Mouse (Mus musculus): Measurements from ENCODE around the gene Mfsd4b3. TPM values are rescaled to one million over a fixed set of nuclear protein-coding genes. Genes with fewer than 3 reads are reported as not detected.
"Not testable (repeated sequence)": the region's sequence is repeated elsewhere in the genome, so short reads cannot be mapped to it uniquely, and the experiment has no call there.

Gene Mfsd4b3
- polyA plus RNA-seq, 1 experiment = not detected

- no peak overlapping the region for H3K9ac ChIP-seq (ENCODE audit: low read depth, poor library complexity, severe bottlenecking)
- H3K4me1 ChIP-seq (ENCODE audit: control insufficient read depth, insufficient read depth, low read length) = no peaks in the 10 kb centered on the region
- H3K27me3 ChIP-seq (ENCODE audit: control insufficient read depth, insufficient read depth, low read length, poor library complexity, severe bottlenecking) = peaks cover 4% of the 10 kb centered on the region; the same call in 1 of the 2 replicates
- no peak overlapping the region for H3K4me3 ChIP-seq (ENCODE audit: low read depth, low read length)
- H3K9me3 ChIP-seq (replicated peaks; ENCODE audit: control insufficient read depth, insufficient read depth, low read length, poor library complexity, severe bottlenecking) = no peaks in the 10 kb centered on the region
- no peaks in the 10 kb centered on the region for H3K36me3 ChIP-seq (ENCODE audit: control insufficient read depth, insufficient read depth, low read length, poor library complexity, severe bottlenecking)
- H3K27ac ChIP-seq (ENCODE audit: insufficient read depth, low read length) = no peak overlapping the region
- no peak for TF ChIP-seq CTCF (IDR thresholded peaks at IDR 0.05; ENCODE audit: low read depth, low read length)
- TF ChIP-seq EP300 (IDR thresholded peaks at IDR 0.05; ENCODE audit: insufficient read depth, low read depth, low read length) = no peak
- no peak for TF ChIP-seq POLR2A (IDR thresholded peaks at IDR 0.05; ENCODE audit: insufficient read depth, low read length)
These were observed 4.8 kb downstream of the Mfsd4b3 start for GRCm38 (mm10) chr10:39955163-39955562.

- H3K27me3 ChIP-seq (ENCODE audit: control insufficient read depth, insufficient read depth, low read length, poor library complexity, severe bottlenecking) = no peaks in the 10 kb centered on the region
- no peaks in the 10 kb centered on the region for H3K36me3 ChIP-seq (ENCODE audit: control insufficient read depth, insufficient read depth, low read length, poor library complexity, severe bottlenecking)
- no peak overlapping the region for H3K9ac ChIP-seq (ENCODE audit: low read depth, poor library complexity, severe bottlenecking)
- H3K4me1 ChIP-seq (ENCODE audit: control insufficient read depth, insufficient read depth, low read length) = no peaks in the 10 kb centered on the region
- no peak overlapping the region for H3K27ac ChIP-seq (ENCODE audit: insufficient read depth, low read length)
- TF ChIP-seq EP300 (IDR thresholded peaks at IDR 0.05; ENCODE audit: insufficient read depth, low read depth, low read length) = no peak
- no peak for TF ChIP-seq POLR2A (IDR thresholded peaks at IDR 0.05; ENCODE audit: insufficient read depth, low read length)
- no peak for TF ChIP-seq CTCF (IDR thresholded peaks at IDR 0.05; ENCODE audit: low read depth, low read length)
- H3K4me3 ChIP-seq (ENCODE audit: low read depth, low read length) = no peak overlapping the region
- no peaks in the 10 kb centered on the region for H3K9me3 ChIP-seq (replicated peaks; ENCODE audit: control insufficient read depth, insufficient read depth, low read length, poor library complexity, severe bottlenecking)
These were observed 10.5 kb downstream of the Mfsd4b3 start for GRCm38 (mm10) chr10:39949377-39949954.

DNA sequence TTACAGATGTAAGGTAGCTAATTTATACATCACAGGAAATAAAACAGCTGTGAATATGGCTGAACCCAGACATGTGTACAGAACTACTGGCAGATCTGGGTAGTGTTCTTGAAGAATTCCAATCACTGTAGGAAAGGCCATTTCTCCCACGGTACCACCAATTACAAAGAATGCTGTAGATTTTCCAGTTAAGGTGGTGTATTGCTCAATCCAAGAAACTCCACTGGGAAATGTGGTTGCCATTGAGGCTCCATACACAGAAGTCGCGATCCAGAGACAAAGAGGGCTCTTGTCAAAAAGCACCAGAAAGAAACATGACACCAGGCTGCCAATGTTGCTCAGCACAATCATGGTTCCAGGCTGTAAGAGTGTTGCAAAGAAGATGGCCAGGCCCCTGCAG, 12.8 kb downstream of the Mfsd4b3 start:
- H3K4me1 ChIP-seq (ENCODE audit: control insufficient read depth, insufficient read depth, low read length); H3K4me3 ChIP-seq (ENCODE audit: low read depth, low read length): not testable (repeated sequence)

DNA sequence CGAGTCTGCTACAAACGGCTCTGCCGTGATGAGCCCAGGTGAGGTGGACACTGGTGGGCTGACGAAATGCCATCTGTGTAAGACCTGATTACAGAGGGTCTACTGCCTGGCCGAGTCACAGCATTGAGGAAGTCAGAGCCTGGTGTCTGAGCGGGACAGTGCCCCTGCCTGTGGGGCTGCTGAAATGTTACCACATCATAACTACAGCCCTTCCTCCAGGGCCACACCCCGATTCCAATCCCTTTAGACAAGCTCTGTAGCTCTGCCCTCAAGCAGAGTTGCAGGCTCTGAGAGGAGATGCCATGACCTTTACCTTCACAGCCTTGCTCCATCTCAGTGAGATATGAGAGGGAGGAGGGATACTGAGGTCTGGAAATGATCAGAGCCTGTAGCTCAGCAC, 23.4 kb downstream of the Mfsd4b3 start:
- Histone ChIP-seq H3K9ac (ENCODE audit: low read depth, poor library complexity, severe bottlenecking) (no peak overlapping the region), H3K9me3 (replicated peaks; ENCODE audit: control insufficient read depth, insufficient read depth, low read length, poor library complexity, severe bottlenecking) (no peaks in the 10 kb centered on the region), H3K27me3 (ENCODE audit: control insufficient read depth, insufficient read depth, low read length, poor library complexity, severe bottlenecking) (no peaks in the 10 kb centered on the region), H3K4me1 (ENCODE audit: control insufficient read depth, insufficient read depth, low read length) (no peaks in the 10 kb centered on the region), H3K36me3 (ENCODE audit: control insufficient read depth, insufficient read depth, low read length, poor library complexity, severe bottlenecking) (no peaks in the 10 kb centered on the region), H3K4me3 (ENCODE audit: low read depth, low read length) (no peak overlapping the region), H3K27ac (ENCODE audit: insufficient read depth, low read length) (no peak overlapping the region)
- TF ChIP-seq EP300 (IDR thresholded peaks at IDR 0.05; ENCODE audit: insufficient read depth, low read depth, low read length) (no peak), CTCF (IDR thresholded peaks at IDR 0.05; ENCODE audit: low read depth, low read length) (no peak), POLR2A (IDR thresholded peaks at IDR 0.05; ENCODE audit: insufficient read depth, low read length) (no peak)

More for the DNA sequence above, 12.8 kb downstream of the Mfsd4b3 start:
- H3K36me3 ChIP-seq (ENCODE audit: control insufficient read depth, insufficient read depth, low read length, poor library complexity, severe bottlenecking); H3K9ac ChIP-seq (ENCODE audit: low read depth, poor library complexity, severe bottlenecking); H3K27me3 ChIP-seq (ENCODE audit: control insufficient read depth, insufficient read depth, low read length, poor library complexity, severe bottlenecking); H3K27ac ChIP-seq (ENCODE audit: insufficient read depth, low read length); H3K9me3 ChIP-seq (replicated peaks; ENCODE audit: control insufficient read depth, insufficient read depth, low read length, poor library complexity, severe bottlenecking): not testable (repeated sequence)

DNA sequence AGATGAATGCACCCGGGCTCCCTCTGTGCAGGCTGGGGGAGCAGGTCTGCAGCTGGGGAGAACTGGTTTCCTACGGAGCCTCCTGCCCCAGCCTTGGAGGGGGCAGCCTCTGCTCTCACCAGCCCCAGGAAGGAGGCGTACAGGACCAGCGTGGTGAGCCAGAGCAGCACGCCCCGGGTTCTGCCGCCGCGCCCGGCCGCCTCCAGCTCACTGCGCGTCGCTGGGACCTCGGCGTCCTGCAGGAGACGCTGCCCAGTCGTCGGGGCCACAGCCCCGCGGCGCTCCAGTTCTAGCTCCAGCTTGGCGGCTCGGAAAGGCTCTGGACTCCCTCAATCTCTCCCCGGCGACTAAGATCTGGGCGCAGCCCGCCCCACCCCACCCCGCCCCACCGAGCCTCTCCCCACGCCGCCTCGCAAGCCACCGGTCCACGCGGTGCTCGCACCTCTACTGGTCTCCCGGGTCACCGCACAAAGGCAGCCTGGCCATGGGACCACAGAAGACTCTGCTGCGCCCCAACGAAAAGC, 33.3 kb downstream of the Mfsd4b3 start, which contains the start of gene Mfsd4b2:
Gene Mfsd4b2, minus strand, starts transcription at position 308 of the 524 bp plus-strand sequence.
- Histone ChIP-seq H3K4me1 (ENCODE audit: control insufficient read depth, insufficient read depth, low read length) (no peaks in the 10 kb centered on the region), H3K9me3 (replicated peaks; ENCODE audit: control insufficient read depth, insufficient read depth, low read length, poor library complexity, severe bottlenecking) (no peaks in the 10 kb centered on the region), H3K27ac (ENCODE audit: insufficient read depth, low read length) (no peak within 1 kb of the TSS), H3K9ac (ENCODE audit: low read depth, poor library complexity, severe bottlenecking) (peak within 1 kb of the TSS; percentile 52), H3K36me3 (ENCODE audit: control insufficient read depth, insufficient read depth, low read length, poor library complexity, severe bottlenecking) (no peaks in the 10 kb centered on the region), H3K4me3 (ENCODE audit: low read depth, low read length) (peak within 1 kb of the TSS; percentile 54), H3K27me3 (ENCODE audit: control insufficient read depth, insufficient read depth, low read length, poor library complexity, severe bottlenecking) (peaks cover 8% of the 10 kb centered on the region)
- no peak for TF ChIP-seq POLR2A (IDR thresholded peaks at IDR 0.05; ENCODE audit: insufficient read depth, low read length)
- no peak for TF ChIP-seq CTCF (IDR thresholded peaks at IDR 0.05; ENCODE audit: low read depth, low read length)
- no peak for TF ChIP-seq EP300 (IDR thresholded peaks at IDR 0.05; ENCODE audit: insufficient read depth, low read depth, low read length)

- H3K4me3 ChIP-seq (ENCODE audit: low read depth, low read length); H3K27ac ChIP-seq (ENCODE audit: insufficient read depth, low read length); H3K9me3 ChIP-seq (replicated peaks; ENCODE audit: control insufficient read depth, insufficient read depth, low read length, poor library complexity, severe bottlenecking); H3K36me3 ChIP-seq (ENCODE audit: control insufficient read depth, insufficient read depth, low read length, poor library complexity, severe bottlenecking); H3K4me1 ChIP-seq (ENCODE audit: control insufficient read depth, insufficient read depth, low read length); H3K9ac ChIP-seq (ENCODE audit: low read depth, poor library complexity, severe bottlenecking); H3K27me3 ChIP-seq (ENCODE audit: control insufficient read depth, insufficient read depth, low read length, poor library complexity, severe bottlenecking): not testable (repeated sequence)
These were observed 35.4 kb downstream of the Mfsd4b3 start for GRCm38 (mm10) chr10:39924556-39924955.

All from ES-Bruce4 (cell line).